Mouse (Mus musculus): ENCODE data around the gene Syt3.

DNA sequence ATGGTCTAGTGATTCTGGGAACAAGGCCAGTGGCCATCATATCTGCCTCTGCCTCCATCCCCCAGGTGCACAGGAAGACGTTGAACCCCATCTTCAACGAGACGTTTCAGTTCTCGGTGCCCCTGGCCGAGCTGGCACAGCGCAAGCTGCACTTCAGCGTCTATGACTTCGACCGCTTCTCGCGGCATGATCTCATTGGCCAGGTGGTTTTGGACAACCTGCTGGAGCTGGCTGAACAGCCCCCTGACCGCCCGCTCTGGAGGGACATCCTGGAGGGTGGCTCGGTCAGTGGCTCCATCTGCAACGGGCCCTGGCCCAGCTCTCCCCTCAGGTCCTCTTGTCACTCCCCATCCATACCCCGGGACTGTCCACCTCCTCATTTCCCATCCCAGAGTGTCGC lies 9.4 kb downstream of the Syt3 start:
- TF ChIP-seq CTCF (IDR thresholded peaks at IDR 0.05) (no peak), EP300 (IDR thresholded peaks at IDR 0.05) (no peak)

Data from lung, postnatal 0 days (tissue).